Mouse (Mus musculus): Measurements from ENCODE around the gene Phb.

The Phb gene

GRCm38 (mm10) chr11:95713225-95713810 is 46.6 kb downstream of the Phb start:
- peak; percentile 75 to 83 for DNase-seq

DNA sequence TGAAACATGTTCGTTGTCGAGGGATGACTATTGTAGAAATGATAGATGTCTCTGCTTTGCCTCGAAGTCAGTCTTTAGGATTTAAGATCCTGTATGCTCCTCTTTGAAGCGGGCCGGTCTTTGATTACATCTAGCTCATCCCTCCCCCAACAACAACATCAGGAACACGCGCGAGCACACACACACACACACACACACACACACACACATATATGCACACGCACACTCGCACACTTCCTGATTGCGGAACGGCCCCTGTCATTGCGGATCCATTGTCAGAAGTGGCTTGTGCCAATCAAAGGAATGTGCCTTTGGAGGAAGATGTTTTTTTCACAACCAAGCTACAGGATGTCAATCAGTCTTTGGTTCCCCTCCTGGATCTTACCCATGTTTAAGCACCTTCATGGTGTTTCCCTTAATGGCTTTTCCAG is 47.1 kb downstream of the Phb start:
- peak; percentile 30 to 42 for DNase-seq

DNA sequence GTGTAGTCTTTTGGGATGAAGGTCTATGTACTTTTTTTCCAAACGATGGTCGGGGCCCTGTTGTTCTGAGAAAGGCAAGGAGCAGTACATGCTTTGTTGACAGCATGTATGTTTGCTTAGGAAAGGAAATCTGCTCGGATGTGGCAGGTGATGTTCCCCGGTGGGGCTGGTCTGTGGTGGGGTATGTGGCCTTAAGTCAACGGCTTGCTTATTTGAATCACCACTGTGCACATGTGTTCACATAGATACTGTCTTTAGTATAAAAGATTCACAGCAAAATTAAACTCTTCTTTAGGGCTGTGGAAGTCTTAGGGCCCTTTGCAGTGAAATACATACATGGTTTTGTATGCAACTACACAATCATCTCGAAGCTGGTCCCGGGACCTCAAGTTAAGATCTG is 47.7 kb downstream of the Phb start:
- DNase-seq = peak; percentile 41 to 52

DNA sequence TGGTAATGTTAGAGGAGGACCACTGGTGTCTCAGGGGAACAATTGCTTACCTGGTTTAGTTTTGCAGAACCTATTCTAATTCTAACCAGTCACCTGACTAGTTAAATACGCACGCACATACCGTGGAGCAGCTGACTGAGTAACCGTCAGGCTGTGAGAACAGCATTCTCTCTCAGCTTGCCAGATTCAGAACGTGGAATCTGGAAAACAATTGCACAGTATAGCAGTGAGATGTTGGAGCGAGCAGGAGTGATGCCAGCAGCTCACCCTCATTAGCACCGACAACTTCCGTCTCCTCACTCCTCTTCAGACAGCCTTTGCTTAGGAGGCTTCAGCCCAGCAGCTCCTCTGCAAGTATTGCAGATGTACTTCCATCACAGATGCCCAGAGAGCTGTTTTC is 49.4 kb downstream of the Phb start:
- DNase-seq = no peak

DNA sequence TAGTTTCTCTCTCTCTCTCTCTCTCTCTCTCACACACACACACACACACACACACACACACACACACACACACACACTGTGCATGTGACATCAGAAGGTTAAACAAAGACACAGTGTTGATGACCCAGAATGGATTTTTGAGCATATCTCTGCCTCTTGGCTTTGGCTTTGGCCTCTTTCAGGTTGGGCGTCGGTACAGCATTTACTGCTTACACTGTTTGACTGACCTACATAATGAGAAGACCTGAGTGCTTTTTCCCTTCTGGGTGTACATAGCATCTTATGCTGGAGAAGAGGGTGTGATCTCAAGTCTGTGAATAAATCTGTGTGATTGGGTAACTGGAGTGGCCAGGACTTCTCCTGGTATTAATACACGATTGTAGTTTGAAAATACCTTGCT is 52.6 kb downstream of the Phb start:
- DNase-seq = no peak

GRCm38 (mm10) chr11:95723287-95723686 is 56.5 kb downstream of the Phb start, which contains the start of gene B130006D01Rik:
TSS of gene B130006D01Rik (plus strand) at chr11:95723587.
- no peak for DNase-seq

DNA sequence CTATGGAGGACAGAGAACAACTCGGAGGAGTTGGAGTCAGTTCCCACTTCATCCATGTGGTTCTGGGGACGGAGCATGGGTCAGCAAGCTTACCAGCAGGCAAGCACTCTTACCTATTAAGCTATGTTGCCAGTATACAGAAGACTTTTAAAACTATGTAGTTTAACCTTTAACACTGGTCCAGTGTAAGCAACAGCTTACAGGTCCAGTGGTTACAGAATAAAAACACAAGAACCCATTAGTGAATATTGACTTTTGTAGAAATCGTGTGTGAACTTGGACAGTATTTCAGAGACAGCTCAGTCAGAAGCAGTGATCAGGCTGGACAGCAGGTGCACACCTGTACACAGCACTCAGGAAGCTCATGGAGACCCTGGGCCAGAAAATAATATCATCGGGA is 57.7 kb downstream of the Phb start:
- no peak for DNase-seq

GRCm38 (mm10) chr11:95726156-95726555 is 59.4 kb downstream of the Phb start:
- DNase-seq = no peak

- no peak for DNase-seq
Observed at GRCm38 (mm10) chr11:95727947-95728346, 61.2 kb downstream of the Phb start.

DNA sequence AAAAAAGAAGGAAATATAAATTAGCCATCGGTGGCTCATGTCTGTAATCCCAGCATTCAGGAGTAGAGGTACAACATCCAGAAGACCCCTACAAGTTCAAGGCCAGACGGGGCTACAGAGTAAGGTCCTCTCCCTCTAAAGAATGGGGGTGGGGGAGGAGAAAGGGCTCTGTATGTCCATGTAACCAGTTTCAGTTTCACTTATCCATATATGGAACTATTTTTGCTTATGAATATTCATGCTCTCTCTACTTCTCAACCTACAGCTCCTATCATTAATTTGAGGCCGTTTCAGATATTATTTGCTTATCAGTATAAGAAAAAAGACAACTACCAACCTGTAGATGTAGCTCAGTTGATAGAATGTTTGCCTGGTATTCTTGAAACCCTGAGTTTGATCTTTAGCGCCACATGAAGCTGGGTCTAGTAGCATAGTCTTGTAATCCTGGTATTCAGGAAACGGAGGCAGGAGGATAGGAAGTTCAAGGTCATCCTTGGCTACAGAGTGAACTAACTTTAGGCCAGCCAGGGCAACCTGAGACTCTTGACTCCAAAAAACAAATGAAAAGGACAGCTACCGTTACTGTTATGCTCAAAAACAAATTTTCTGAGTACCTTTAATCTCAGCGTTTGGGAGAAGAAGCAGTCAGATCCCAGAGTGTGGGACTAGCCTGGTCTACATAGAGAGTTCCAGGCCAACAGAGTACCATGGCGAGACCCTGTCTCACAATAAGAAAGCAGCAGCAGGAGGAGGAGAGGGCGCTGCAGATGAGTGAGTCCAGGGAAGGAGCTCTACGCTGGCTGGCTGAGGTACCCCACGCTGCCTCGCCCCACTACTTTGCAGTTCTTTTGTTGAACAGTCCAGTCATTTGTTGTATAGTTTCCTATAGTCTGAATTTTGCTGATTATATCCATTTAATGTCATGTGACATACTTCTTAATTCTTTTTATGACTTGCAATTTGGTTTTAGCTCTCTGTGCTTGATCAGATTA is 62.5 kb downstream of the Phb start:
- DNase-seq = no peak
